Mouse (Mus musculus) testis, postnatal 10 days (tissue): Measurements from ENCODE around the gene Gabra2.

Source experiments
- DNase-seq: peaks from one replicate; pipeline ENCODE4 v3.0.0; 2021; ENCODE audit warnings: low spot score

The Gabra2 gene

DNA sequence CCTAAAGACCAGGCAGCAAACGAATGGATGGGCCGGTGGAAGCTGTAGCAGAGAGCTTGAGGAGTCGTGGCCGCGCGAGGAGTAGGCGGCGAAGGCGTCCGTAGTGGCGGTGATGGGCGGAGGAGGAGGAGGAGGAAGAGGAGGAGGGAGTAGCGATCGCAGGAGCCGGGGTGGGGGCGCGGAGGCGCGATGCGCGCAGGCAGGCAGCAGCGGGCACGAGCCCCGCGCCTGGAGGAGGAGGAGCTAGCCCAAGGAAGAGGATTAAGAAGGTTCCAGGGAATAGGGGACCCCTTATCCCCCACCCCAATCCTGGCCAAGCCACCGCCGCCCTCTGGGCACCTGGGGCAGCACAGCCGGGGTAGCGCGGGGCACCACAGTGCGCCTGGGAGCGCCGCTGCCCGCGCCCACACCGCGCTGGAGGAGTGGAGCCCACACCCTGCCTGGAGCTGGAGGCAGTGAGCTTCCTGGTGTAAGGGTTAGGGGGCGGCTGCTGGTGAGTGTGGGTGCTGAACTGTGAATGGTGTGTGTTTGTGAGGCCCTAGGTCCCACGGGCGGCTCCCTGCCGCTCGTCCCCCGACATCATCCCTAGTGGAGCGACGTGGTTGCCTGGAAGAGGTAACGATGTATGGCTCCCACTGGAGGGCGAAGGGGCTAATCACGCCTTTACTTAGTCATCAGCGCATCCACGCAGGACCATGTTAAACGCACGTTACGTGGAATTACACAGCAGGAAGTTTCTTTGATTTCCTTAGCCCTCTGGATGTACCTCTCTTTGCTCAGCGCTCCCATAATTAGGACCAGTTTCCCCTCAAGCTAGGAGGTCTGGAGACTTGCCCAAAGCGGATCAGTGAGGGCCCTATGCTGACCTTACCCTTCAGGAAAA lies at the start of gene Gabra2:
Gene Gabra2, minus strand, starts transcription at position 125 of the 883 bp plus-strand sequence.
- DNase-seq = peak; percentile 44

DNA sequence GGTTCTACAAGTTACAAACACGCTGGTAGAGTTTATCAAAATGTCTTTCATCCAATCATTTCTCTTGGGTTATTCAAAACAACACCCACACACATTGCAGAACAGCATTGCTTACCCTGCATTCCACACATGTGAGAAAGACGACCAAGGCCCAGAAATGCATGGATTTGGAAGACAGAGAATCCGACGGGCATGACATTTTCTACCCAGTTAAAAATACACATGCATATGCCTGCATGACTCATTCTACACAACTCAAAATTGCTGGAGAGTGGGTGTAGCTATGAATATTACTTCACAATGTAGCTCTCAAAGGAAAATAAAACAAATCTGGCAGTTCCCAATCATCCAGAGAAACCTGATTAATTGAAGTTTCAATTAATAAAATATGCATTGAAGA lies 41.0 kb upstream of the Gabra2 start:
- no peak for DNase-seq

DNA sequence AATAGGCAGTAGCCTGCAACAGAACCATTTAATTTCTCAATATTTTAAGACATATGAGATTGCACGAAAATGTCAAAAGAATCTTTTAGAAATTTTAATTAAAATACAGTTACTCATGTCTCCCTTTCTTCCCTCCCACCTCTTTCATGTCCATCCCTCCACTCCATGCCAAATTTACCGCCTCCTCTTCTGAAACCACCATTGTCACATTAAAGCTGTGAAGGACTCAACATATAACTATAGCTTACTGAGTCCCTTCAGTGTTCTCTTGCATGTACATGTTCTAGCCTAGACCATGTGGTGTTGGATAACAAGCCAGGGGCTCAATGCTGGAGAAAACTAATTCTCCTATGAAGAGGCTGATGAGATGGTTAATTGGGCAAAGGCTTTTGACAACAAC lies 40.2 kb upstream of the Gabra2 start:
- no peak for DNase-seq

DNA sequence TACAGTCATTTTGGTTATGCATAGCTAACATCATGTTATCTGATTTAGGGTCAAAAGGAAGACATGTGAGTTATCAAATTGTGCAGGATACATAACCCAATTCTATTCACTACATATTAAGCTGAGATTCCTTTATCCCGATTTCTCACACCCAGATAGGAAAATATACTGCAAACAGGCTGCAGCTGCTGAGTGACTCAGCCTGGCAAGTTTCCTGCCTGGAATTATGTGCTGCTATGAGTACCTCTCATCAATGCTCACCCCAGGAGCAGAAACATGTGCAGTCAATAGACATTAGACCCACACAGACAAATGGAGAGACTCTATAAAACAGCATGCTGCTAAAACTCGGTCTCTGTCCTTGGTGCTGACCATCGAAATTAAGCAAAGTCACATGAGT lies 32.1 kb upstream of the Gabra2 start:
- DNase-seq = no peak

DNA sequence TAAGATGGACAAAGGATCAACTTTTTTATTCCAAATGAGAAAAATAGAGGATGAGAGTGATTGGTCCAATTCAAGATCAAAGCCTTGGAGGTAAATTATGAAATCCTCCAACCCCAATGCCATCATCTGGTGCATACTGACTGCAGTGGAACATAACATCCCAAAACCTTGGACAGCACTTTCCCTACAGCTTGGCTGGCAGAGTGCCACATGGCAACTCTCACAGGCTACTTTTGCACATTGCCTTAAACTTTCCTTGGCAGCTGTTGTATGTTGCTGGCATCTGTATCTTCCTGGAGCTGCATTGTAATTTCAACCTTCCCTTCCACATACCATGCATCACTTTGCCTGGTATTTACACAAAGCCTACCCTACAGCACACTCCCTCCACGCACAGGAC lies 19.6 kb upstream of the Gabra2 start:
- DNase-seq = peak; percentile 44

DNA sequence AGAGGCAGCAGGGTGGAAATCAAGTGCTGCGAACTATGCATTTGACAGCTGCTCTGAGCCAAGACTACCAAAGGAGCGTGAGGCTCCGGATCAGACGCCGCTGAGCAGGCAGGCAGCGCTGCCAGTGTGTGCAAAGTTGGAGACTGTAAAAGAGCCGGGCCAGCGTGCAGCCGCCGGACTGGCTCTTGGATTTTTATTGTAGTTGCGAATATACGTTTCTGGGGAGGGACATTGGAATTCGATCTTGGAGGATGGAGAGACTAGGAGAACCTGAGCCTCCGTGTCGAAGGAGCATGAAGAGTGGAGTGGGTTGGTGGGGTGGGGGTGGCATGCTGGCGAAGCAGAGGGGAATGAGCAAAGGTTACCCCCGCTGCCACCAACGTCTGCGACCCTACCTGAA lies 469 bp downstream of the Gabra2 start:
- peak; percentile 34 for DNase-seq

DNA sequence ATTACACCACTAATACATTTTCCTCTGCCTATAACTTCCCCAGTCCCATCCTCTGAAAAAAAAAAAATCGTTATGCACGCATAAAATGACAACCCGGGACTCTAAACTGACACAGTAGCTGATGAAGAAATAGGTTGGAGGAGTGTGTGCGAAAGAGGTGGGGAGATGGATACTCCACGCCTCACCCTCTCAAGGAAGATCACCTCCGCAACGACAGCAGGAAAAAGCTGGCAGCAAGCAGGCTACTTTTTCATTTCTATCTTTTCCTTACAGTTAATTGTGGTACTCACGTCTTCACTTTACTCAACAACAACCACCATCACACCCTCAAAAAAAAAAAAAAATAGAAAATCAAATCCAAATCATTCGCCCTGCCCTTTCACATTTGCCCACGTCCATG lies 873 bp downstream of the Gabra2 start:
- DNase-seq = no peak

DNA sequence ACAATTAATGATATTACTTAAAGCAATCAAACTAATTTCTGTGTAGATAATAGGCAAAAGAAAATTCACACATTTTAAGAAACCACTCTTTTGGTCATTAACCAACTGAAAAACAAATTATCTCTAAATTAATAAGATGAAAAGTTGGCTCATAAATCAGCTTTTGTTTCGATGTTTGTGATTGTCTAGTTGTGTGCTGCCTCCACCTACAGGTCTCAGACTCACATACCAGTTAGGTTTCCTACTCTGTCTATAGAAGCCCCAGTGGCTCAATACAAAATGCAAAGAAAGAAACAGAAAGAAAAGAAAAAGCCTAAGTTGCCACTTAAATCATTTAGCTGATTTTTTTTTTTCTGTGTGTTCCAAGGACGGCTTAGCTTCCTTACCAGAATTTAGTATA lies 1.8 kb downstream of the Gabra2 start:
- DNase-seq = no peak

DNA sequence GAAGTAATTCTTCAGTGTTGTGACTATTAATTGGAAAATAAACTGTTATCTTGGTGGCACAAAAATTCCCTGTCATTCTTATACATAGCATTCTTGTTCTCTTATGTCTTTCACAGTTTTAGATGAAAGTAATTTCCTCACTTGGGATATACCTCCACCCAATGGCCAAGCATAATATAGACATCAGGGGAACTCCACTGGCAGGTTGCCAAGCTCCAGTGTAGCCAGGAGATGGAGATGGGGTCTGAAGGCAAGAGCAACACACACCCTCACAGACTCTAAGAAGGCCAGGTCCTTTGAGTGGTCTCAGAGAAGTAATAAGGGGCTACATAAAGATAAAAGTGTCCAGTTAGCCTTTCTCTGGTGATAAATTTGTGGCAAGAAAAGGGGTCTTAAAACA lies 3.2 kb downstream of the Gabra2 start:
- peak; percentile 53 for DNase-seq

DNA sequence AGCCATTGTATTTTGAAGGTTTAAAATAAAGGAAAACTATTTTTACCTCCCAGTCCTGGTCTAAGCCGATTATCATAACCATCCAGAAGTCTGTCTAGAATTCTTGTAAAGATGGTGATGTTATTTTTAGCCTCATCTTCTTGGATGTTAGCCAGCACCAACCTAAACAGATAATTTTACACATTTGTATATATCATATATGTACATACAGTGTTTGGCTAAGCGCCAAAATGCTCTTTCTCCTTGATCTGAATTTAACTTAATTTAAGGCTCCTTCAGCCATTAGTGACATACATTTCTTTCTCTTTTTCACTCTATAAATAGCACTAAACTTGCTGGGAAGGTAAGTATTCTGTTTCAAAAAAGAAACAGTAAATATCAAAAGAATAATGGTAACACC lies 3.7 kb downstream of the Gabra2 start:
- DNase-seq = no peak

DNA sequence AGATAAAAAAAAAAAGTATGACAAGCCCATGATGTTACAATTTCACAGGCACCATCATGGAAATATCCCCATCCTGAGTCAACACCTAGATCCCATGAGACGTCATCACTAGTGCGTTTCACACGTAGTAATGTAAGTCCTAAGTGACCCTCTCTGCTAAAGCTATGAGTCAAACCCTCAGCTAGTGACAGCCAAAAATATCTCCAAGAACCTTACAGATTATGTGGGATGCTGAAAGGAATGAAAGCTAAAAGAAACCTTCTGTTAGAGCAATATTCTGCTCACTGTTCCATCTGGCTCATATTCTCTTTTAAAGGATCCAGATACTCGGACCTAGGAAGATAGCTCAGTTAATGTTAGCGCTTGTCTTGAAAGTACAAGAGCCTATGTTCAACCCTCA lies 16.8 kb downstream of the Gabra2 start:
- DNase-seq = no peak

DNA sequence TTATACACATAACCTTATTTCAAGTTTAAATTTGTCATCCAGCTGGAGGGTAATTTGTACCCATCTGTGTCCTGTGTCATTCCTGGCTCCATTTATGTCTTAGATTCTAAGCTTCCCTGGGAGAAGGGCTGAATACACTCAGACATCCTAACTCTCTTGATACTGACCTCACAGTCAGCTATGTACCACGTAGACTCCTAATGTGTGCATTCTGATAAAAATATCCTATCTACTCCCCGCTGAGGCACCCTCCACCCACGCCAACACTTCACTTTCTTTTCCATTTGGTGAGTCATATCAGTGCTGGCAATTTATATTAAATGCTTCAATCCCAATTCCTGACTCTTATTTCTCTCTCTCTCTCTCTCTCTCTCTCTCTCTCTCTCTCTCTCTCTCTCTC lies 34.0 kb downstream of the Gabra2 start:
- DNase-seq = no peak

DNA sequence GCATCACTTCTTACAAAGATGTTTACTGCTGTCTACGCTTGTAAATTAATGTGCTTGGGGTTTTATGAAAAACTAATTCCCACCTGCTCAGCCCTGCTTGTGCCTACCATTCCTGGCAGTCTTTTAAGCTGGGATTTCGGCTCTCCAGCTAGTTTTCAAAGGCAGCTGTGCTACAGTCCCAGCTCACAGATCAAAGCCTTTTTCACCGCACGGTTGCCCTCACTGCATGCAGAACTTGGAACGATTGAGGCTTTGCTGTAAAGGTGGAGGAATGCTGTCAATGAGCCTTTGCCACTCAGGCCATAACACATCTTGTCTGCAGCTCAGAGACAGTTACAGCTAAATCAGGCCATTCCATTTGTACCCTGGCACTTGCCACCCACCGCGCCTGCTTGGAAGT lies 37.6 kb downstream of the Gabra2 start:
- DNase-seq = no peak

DNA sequence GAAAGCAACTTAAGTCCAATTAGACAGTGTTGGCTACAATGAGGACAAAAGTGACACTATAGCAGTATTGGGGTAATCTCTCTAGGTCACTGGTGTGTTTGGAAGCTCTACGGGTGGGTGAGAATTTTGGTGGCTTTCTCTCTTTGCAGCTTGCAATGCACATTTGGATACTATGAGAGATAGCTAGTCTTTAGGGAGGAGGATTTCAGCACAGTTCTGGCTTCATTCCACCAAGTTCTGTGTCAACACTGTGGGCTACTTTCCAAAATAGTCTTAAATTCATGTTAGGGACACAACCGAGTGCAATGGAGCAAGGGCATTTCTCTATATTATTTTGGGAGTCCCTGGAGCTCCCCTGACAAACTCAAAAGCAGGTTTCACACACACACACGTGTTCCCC lies 58.3 kb downstream of the Gabra2 start:
- DNase-seq = no peak

DNA sequence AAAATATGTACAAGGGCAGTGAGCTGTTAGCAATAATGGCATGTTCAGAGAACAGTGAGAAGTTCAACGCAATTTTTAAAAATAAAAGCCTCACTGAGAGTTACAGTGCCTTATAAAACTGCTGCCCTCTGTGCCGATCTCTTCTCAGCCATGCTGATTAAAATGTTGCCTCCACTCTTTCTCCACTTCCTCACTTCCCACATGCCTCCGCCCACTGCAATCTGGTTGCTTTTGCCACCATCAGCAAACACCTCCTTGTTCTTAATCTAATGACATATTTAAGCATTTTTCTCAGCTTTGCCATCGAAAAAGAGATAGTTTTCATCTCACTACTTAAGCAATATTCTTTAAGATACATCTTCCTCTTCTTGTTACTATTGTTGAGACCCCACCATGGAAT lies 69.7 kb downstream of the Gabra2 start:
- no peak for DNase-seq

DNA sequence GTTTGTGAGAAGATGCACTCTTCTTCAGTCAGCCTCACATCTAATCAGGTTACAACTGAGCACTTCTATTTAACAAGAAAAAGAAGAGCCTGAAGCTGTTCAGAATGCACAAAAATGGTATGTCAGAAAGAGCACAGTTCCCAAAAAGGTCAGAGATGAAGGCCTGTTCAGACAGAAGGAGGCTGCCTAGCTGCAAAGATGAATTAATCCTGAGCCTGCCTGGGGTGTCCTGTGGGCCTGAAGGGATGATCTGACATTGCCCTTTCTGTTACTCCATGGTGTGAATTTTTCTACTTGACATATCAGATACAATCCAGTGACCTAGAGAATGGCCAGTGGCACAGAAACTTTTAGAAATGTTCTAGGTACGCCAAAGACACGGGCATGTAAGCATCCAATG lies 83.9 kb downstream of the Gabra2 start:
- DNase-seq = no peak

DNA sequence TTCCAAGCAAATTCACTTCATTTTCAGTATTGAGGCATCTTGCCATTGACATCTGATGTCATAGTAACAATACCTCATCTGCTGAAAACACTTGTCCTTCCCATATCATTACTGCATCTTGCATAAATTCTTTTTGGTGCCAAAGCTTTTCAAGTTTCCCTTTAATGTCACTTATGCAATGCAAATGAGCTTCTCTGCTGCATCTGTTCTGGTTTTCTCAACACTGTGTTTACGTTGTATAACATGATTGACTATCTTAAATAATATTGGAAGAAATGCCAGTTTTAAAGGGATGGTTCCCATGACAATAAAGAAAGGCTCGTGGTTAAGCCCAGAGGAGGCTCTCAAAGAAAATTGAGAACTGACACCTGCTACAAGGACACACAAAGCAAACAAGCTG lies 84.4 kb downstream of the Gabra2 start:
- no peak for DNase-seq

DNA sequence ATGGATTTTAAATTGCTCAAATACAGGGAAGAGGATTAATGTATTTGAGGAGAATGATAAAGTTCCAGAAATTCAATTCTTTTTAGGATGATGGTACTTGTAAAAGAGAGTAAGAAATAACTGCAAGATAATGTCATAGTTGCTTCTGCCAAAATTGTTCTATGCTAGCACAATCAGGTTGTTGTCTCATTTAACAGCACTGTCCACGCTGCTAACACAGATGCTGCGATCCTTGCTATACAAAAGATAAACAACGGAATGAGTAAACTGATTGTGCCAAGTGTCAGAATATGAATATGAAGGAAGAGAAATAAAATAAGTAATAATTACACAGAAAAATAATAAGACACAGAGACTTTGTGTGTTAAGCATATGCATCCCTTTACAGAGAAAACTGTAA lies 84.9 kb downstream of the Gabra2 start:
- DNase-seq = no peak

DNA sequence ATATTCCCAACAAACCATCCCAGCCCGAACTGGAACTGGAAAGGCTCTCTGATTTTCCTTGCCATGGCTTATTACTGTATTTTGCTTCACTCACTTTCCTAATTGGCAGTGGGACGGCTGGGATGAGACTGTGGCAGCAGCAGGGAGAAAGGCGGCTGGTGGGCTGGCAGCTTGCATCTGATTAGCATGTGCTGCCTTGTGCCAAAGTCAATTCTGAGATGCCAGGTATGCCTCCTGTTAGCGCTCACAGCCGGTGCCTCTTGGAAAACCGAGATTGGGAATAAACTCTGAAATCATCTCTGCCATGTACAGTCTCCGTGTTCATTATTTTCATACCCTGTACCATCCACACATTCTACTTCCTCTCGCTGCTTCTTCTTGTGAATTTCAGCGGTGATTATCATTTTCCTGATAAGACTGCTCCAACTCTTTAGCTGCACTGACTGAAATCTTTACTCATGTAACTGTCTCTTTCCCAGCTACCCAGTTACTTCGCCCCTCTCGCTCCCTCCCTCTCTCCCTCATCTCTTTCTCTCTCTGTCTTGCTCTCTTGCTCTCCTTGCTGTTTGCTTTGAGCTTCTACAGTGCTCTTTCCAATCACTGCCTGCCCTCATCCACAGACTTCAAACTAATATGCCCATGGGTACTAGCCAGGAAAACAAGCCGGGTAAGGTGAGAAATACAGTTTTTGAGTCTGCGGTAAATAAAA lies 99.9 kb downstream of the Gabra2 start:
- no peak for DNase-seq

DNA sequence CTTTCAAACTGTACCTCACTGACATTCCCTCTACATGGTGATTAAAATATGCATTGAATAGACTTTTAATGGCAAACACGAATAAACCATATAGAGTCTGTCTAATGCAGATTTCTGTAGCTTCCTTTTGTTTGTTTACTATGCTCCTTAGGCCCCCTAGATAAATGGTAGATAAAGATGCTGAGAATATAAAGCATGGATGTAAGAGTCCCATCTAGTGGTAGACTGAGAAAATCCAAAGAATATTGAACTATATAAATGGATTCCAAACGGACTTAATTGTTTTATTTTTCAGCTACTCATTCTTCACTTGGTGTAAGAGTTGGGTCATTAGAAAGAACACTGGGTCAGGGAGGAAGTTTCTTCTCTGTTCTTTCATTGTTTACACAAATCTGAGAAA lies 102.4 kb downstream of the Gabra2 start:
- no peak for DNase-seq

DNA sequence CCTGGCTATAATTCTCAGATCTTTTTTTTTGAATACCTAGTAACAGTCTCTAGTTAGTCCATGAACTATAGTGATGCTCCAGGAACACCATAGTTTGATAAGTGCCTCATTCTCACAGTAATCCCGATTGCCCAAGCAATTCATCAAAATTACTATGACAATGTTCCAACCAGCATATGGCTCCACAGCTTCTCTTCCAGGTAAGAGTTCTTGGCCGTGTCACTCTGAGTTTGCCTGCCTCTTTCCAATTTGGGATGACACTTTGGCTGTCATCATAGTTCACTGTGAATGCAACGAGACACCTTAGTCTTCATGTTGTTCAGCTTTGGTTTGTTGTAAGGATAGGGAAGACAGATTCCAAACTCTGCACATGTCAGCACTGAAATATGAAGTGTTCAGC lies 104.8 kb downstream of the Gabra2 start:
- DNase-seq = no peak
